ENCODE assay signal across 10 mouse cellular contexts in the genomic region with DNA sequence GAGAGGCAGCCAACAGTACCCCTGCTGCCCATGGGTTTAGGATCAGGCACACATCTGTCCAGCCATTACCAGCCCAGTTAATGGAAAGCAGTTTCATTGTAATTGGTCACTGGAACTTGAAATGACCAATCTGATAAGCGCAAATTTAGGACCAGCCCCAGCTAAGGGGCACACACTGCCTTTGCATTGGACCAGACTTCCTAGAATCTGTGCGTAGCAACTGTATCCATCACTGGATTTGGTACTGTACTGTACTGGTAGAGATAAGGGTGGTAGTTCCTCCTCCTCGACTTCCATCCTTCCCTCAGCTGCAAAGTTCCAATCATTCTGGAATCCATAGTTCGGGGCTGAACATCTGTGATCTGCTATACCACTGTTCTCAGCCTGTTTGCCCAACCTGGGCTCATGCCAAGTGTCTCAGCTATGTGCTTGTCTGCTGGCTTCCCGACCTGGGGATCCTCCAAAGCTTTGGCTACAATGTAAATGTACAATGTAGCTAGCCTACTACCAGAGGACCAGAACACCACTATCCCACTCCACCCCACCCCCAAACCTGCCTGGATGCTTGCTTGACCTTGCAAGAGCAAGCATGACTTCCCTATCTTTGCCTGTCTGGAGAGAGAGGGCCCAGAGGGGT. TPM values are rescaled to one million over a fixed set of nuclear protein-coding genes. Genes with fewer than 3 reads are reported as not detected.
DNase-seq lines count a peak whose midpoint lies in the region; ATAC-seq and TF ChIP-seq lines count a peak whose summit lies in the region.
"Had no signal": no experiment of that assay in that cellular context is flagged by ENCODE, and none has a peak within 500 bp of the region (broad histone marks: within the 10 kb centered on the region; RNA-seq: fewer than 3 reads in every experiment).

No protein-coding gene starts in this region.

- H3K4me2 ChIP-seq in kidney, embryonic 15.5 days: no peak overlapping the region
- H3K4me2 ChIP-seq in hindbrain, postnatal 0 days (ENCODE audit: low read depth, low read length): no peak overlapping the region
- H3K4me2 ChIP-seq in neural tube, embryonic 14.5 days (ENCODE audit: low read depth, low read length): no peak overlapping the region

- 74% methylated on average over 5 of the region's 5 CpGs for WGBS in kidney, embryonic 15.5 days
- 83% methylated on average over 5 of the region's 5 CpGs for WGBS in forebrain, embryonic 10.5 days
- 60% methylated on average over 5 of the region's 5 CpGs for whole genome bisulfite sequencing in hindbrain, postnatal 0 days
- WGBS in neural tube, embryonic 14.5 days: 66% methylated on average over 5 of the region's 5 CpGs

- DNase-seq in kidney, postnatal 25 days: no peak
- no peak for DNase-seq in forebrain, embryonic 10.5 days (ENCODE audit: extremely low spot score, low spot score)
- peak; percentile 44 for DNase-seq in hindbrain, postnatal 0 days (ENCODE audit: low spot score)
- no peak for DNase-seq in embryo, embryonic 11 days
- no peak for DNase-seq in left cerebral cortex, adult 18-20 months (ENCODE audit: low spot score in 2 of 2)
- DNase-seq in heart, adult 9 months (ENCODE audit: low spot score in 2 of 2): no peak

- no peaks in the 10 kb centered on the region for H3K27me3 ChIP-seq in kidney, embryonic 15.5 days
- peaks cover 13% of the 10 kb centered on the region for H3K27me3 ChIP-seq in forebrain, embryonic 10.5 days (ENCODE audit: poor library complexity, severe bottlenecking)
- no peaks in the 10 kb centered on the region for H3K27me3 ChIP-seq in hindbrain, postnatal 0 days (ENCODE audit: insufficient read depth, low read length)
- no peaks in the 10 kb centered on the region for H3K27me3 ChIP-seq in neural tube, embryonic 14.5 days (ENCODE audit: control insufficient read depth, insufficient read depth, low read length)

- no peak overlapping the region for H3K4me3 ChIP-seq in kidney, embryonic 15.5 days (replicated peaks)
- H3K4me3 ChIP-seq in forebrain, embryonic 10.5 days: no peak overlapping the region
- no peak overlapping the region for H3K4me3 ChIP-seq in hindbrain, postnatal 0 days (ENCODE audit: low read length)
- no peak overlapping the region for H3K4me3 ChIP-seq in neural tube, embryonic 14.5 days (ENCODE audit: low read depth, low read length)

- H3K36me3 ChIP-seq in kidney, embryonic 15.5 days: no peaks in the 10 kb centered on the region
- no peaks in the 10 kb centered on the region for H3K36me3 ChIP-seq in forebrain, embryonic 10.5 days (replicated peaks)
- no peaks in the 10 kb centered on the region for H3K36me3 ChIP-seq in hindbrain, postnatal 0 days (ENCODE audit: insufficient read depth, low read length)
- H3K36me3 ChIP-seq in neural tube, embryonic 14.5 days (ENCODE audit: control insufficient read depth, insufficient read depth, low read length): no peaks in the 10 kb centered on the region

- no peak for TF ChIP-seq CTCF in hindbrain, postnatal 0 days (IDR thresholded peaks at IDR 0.05; ENCODE audit: low read depth)

- peaks cover 25% of the 10 kb centered on the region for H3K4me1 ChIP-seq in kidney, embryonic 15.5 days
- peaks cover 57% of the 10 kb centered on the region for H3K4me1 ChIP-seq in forebrain, embryonic 10.5 days
- peaks cover 9% of the 10 kb centered on the region for H3K4me1 ChIP-seq in hindbrain, postnatal 0 days (ENCODE audit: insufficient read depth, low read length)
- peaks cover 10% of the 10 kb centered on the region; the same call in 1 of the 2 replicates for H3K4me1 ChIP-seq in neural tube, embryonic 14.5 days (ENCODE audit: control insufficient read depth, insufficient read depth, low read length)

- peak overlapping the region; percentile 2; the same call in 1 of the 2 replicates for H3K27ac ChIP-seq in kidney, embryonic 15.5 days
- H3K27ac ChIP-seq in forebrain, embryonic 10.5 days: peak overlapping the region; percentile 83
- H3K27ac ChIP-seq in hindbrain, postnatal 0 days: 0 out of 2 replicates have a peak overlapping the region, but pooled peaks have one; percentile 63
- H3K27ac ChIP-seq in neural tube, embryonic 14.5 days (ENCODE audit: low read depth, low read length): peak overlapping the region; percentile 44; the same call in 1 of the 2 replicates
- H3K27ac ChIP-seq: liver, embryonic 14.5 days had no signal

- H3K9me3 ChIP-seq in kidney, embryonic 15.5 days (replicated peaks): no peaks in the 10 kb centered on the region
- H3K9me3 ChIP-seq in forebrain, embryonic 10.5 days: no peaks in the 10 kb centered on the region
- no peaks in the 10 kb centered on the region for H3K9me3 ChIP-seq in hindbrain, postnatal 0 days (ENCODE audit: low read length)
- no peaks in the 10 kb centered on the region for H3K9me3 ChIP-seq in neural tube, embryonic 14.5 days (ENCODE audit: control insufficient read depth, low read length)

- H3K9ac ChIP-seq in kidney, embryonic 15.5 days: no peak overlapping the region
- H3K9ac ChIP-seq in hindbrain, postnatal 0 days (replicated peaks; ENCODE audit: low read length): no peak overlapping the region
- no peak overlapping the region for H3K9ac ChIP-seq in neural tube, embryonic 14.5 days (replicated peaks; ENCODE audit: low read depth, low read length)
- H3K9ac ChIP-seq: liver, embryonic 14.5 days had no signal

- 0 out of 2 replicates have a peak, but pooled peaks have one; percentile 47 for ATAC-seq in kidney, embryonic 15.5 days (replicated peaks; ENCODE audit: low FRiP score)
- 0 out of 2 replicates have a peak, but pooled peaks have one; percentile 35 for ATAC-seq in hindbrain, postnatal 0 days
- ATAC-seq in neural tube, embryonic 14.5 days (ENCODE audit: low read depth): peak; percentile 41; the same call in 1 of the 2 replicates

RNA-seq across cellular contexts. Expression of a gene that starts 49.1 kb away (rescaled TPM):
- polyA plus RNA-seq in kidney, embryonic 15.5 days (2015; fragmentation: Nextera tagmentation; extraction: Ambion mirVana): 33.4 and 37.0 TPM in 2 replicates
- 57.1 and 61.0 TPM in 2 replicates for polyA plus RNA-seq in forebrain, embryonic 10.5 days (2016; fragmentation: Nextera tagmentation; extraction: Ambion mirVana)
- 58.7 and 59.7 TPM in 2 replicates for total RNA-seq in hindbrain, postnatal 0 days (2014; rRNA removed)
- 12.6 and 13.2 TPM in 2 replicates for polyA plus RNA-seq in hindbrain, postnatal 0 days (2015; fragmentation: Nextera tagmentation; extraction: Ambion mirVana)
- polyA plus RNA-seq in neural tube, embryonic 14.5 days (2014; fragmentation: Nextera tagmentation; extraction: Ambion mirVana): 11.8 and 22.9 TPM in 2 replicates
- total RNA-seq in left cerebral cortex, adult 18-20 months (2021): 10 to 100 TPM; 10.3 to 11.9 TPM
- total RNA-seq: megakaryocyte-erythroid progenitor cell, adult 5-6 weeks had no signal

Comparison
In these comparisons a context has a peak if more than half of its experiments do, and no peak if none do; other contexts are left out.
1. H3K27ac ChIP-seq: peak in every context shown above with its lines; median percentile 83 in forebrain, embryonic 10.5 days; 63 in hindbrain, postnatal 0 days; 44 in neural tube, embryonic 14.5 days; 2 in kidney, embryonic 15.5 days.